Mouse (Mus musculus): Measurements from ENCODE around the gene Cd33.

- TF ChIP-seq CTCF (IDR thresholded peaks at IDR 0.05; ENCODE audit: low read depth): no peak
- TF ChIP-seq EP300 (IDR thresholded peaks at IDR 0.05; ENCODE audit: low read depth): no peak
These were observed 32.3 kb downstream of the Cd33 start for GRCm38 (mm10) chr7:43511707-43512478.

Data from liver, postnatal 0 days (tissue).